Mouse (Mus musculus): ENCODE data around the gene Serpina10. TPM values are rescaled to one million over a fixed set of nuclear protein-coding genes. Genes with fewer than 3 reads are reported as not detected.

The Serpina10 gene
- polyA plus RNA-seq, 1 experiment, result not detected

DNA sequence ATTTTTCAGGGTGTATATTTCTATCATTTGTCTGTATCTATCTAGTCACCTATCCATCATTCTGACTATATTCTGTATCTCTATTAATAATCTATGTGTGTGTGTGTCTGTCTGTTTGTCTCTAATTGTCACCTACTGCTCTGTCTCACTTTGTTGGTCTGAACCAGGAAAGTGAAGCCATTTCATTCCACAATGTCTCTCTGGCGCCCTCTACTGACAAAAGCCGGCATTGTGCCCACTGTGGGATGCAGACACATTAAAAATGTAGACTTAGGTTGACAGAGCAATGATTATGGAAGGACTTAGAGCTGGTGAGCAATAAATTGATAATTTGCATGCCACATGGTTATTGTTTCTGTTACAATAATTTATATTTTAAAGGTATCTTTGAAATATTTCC lies 12.1 kb upstream of the Serpina10 start:
- no peak for TF ChIP-seq GATA1 (IDR thresholded peaks at IDR 0.05; ENCODE audit: low read length)

GRCm38 (mm10) chr12:103635846-103636245 lies 4.6 kb upstream of the Serpina10 start:
- TF ChIP-seq GATA1 (IDR thresholded peaks at IDR 0.05; ENCODE audit: low read length), result no peak

- TF ChIP-seq GATA1 (IDR thresholded peaks at IDR 0.05; ENCODE audit: low read length), result no peak
Observed at GRCm38 (mm10) chr12:103634430-103634829, 3.2 kb upstream of the Serpina10 start.

DNA sequence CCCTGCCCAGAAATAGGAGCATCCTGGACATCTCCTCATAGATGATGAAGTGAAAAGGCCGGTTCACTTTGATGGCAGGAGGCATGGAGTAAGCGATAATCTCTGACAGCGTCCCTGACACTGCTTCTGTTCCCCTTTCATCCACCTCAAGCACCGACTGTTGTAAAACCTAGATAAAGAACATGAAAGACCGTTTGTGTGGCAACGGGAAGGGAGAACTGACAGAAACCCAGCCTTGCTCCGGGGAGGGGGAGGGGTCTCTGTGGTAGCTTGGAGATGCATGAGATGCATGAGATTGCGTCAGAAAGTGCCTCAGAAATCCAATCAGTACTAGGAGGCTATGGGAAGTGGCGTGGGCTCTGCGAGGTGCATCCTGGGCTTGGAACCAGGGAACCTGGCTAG lies 14.4 kb downstream of the Serpina10 start:
- no peak for TF ChIP-seq GATA1 (IDR thresholded peaks at IDR 0.05; ENCODE audit: low read length)

GRCm38 (mm10) chr12:103615734-103616133 lies 15.5 kb downstream of the Serpina10 start:
- no peak for TF ChIP-seq GATA1 (IDR thresholded peaks at IDR 0.05; ENCODE audit: low read length)

DNA sequence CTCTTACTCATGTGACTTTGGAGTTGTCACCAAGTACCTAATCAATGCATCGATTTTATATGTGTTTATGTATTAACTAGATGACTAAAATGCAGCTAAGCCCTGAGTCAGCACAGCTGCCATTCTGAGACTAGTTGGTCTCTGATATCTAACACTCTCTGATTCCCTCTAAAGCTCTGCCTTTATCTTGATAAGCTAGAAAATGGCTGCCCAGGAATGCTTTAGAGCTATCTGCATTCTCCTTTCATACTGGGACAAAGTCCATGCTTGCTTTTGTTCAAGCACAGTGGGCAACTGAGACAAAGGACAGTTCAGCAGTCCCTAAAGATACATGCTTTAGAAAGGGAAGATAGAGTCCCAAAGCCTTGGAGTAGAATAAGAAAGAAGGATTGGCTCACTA lies 16.1 kb downstream of the Serpina10 start:
- TF ChIP-seq GATA1 (IDR thresholded peaks at IDR 0.05; ENCODE audit: low read length), result no peak

DNA sequence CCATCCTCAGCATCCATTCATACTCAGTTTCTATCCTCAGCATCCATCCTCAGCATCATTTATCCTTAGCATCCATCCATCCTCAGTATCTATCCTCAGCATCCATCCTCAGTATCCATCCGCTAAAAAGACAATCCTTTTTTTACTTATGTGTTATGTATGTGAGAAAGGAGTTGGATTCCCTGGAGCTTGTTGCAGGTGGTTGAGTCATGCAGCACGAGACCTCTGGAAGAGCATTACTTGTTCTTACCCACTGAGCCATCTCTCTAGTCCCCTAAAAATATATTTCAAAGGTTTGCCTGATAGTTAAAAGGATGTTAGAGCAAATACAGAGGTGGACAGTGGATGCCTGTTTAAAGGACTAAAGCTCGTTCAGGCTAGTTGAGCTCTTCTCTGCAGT lies 29.4 kb downstream of the Serpina10 start:
- TF ChIP-seq GATA1 (IDR thresholded peaks at IDR 0.05; ENCODE audit: low read length), result no peak

DNA sequence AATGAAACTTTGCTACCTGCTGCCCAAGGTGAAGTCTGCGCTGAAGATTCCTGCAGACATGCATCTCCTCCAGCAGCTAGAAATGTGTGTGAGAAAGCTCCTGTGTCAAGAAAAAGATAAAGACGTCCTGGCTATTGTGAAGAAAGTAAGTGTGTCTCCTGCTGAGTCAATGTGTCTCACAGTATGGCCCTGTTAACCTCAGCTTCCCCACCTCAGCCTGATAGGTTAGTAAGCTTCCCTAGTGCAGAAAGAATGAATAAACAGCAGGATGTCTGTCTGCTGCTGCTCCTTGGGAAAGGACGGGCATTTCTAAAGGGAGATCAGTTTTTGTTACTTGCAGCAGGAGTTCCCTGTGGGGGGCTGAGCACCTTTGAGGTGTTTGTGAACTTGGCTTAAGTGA lies 30.9 kb downstream of the Serpina10 start:
- TF ChIP-seq GATA1 (IDR thresholded peaks at IDR 0.05; ENCODE audit: low read length), result no peak

GRCm38 (mm10) chr12:103598411-103598810 lies 32.8 kb downstream of the Serpina10 start:
- TF ChIP-seq GATA1 (IDR thresholded peaks at IDR 0.05; ENCODE audit: low read length), result no peak

DNA sequence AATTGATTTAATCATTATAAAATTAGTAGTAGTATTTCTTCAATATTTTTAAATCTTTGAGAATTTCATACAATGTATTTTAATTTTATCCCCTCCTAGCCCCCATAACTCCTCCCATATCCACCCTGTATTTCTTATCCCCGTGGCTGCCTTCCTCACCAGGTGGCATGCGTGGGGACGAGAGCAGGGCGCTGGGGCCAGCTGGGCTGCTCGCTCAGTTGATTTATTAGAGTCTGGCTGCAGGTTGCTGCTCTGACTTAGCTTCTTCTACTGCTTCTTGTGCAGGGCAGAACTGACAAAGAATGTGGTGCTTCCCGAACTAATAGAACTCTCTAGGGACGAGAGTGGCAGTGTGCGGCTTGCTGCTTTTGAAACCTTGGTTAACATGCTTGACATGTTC lies 47.5 kb downstream of the Serpina10 start:
- TF ChIP-seq GATA1 (IDR thresholded peaks at IDR 0.05; ENCODE audit: low read length), result no peak

DNA sequence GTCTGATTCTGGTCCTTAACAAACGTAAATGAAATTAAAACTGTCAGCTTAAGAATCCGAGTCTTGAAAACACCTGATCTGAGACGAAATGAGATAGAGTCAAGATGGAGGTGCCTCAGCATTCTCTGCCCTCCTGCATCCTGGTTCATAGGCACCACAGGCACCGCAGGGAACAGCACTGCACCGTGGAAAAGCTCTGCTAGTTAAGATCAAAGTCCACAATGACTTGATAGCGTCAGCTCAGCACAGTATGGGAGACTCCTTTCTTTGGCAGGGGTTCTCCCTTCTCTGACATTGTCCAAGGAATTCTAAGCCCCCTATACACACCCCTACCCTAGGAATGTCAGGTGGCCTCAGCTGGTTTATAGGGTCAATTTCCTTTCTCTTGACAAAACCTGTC lies 61.6 kb downstream of the Serpina10 start:
- no peak for TF ChIP-seq GATA1 (IDR thresholded peaks at IDR 0.05; ENCODE audit: low read length)

- no peak for TF ChIP-seq GATA1 (IDR thresholded peaks at IDR 0.05; ENCODE audit: low read length)
Observed at GRCm38 (mm10) chr12:103567129-103567528, 64.1 kb downstream of the Serpina10 start.

- no peak for TF ChIP-seq GATA1 (IDR thresholded peaks at IDR 0.05; ENCODE audit: low read length)
Observed at GRCm38 (mm10) chr12:103565151-103565550, 66.1 kb downstream of the Serpina10 start.

Other genes starting within 250 kb of the Serpina10 start
- 2.7 and 3.7 TPM in 2 replicates for gene Otub2, start 242.8 kb downstream of the Serpina10 start, polyA plus RNA-seq (2012)
- gene 9330161L09Rik, start 223.6 kb downstream of the Serpina10 start, polyA plus RNA-seq (2012), result not detected in 2 replicates
- gene Ddx24, start 205.6 kb downstream of the Serpina10 start, polyA plus RNA-seq (2012), result 19.2 and 50.5 TPM in 2 replicates
- gene Ifi27, start 197.2 kb downstream of the Serpina10 start, polyA plus RNA-seq (2012), result 9.2 and 18.2 TPM in 2 replicates
- gene Ifi27l2a, start 187.8 kb downstream of the Serpina10 start, polyA plus RNA-seq (2012), result 0.97 and 1.1 TPM in 2 replicates
- gene Ifi27l2b, start 174.2 kb downstream of the Serpina10 start, polyA plus RNA-seq (2012), result not detected in 2 replicates
- not detected in 2 replicates for gene Ppp4r4, start 99.2 kb downstream of the Serpina10 start, polyA plus RNA-seq (2012)
- not detected in 2 replicates for gene Serpina6, start 25.8 kb upstream of the Serpina10 start, polyA plus RNA-seq (2012)
- gene Serpina16, start 44.7 kb upstream of the Serpina10 start, polyA plus RNA-seq (2012), result not detected in 2 replicates
- not detected in 2 replicates for gene Serpina1f, start 64.1 kb upstream of the Serpina10 start, polyA plus RNA-seq (2012)
- gene Serpina1d, start 142.1 kb upstream of the Serpina10 start, polyA plus RNA-seq (2012), result not detected in 2 replicates
- gene Serpina1b, start 198.9 kb upstream of the Serpina10 start, polyA plus RNA-seq (2012), result not detected in 2 replicates
- not detected in 2 replicates for gene Serpina1a, start 232.1 kb upstream of the Serpina10 start, polyA plus RNA-seq (2012)

Data from G1E-ER4 (cell line).